Mouse (Mus musculus) myocyte (in vitro differentiated cells): ENCODE measurements around the gene Triobp.
A peak's percentile ranks its signal among the peaks of the same experiment; 100 is the strongest.

Source experiments
- CEBPB ChIP-seq: IDR thresholded peaks from 2 replicates; pipeline ENCODE4 v1.6.1; 2011; ENCODE audit warnings: mild to moderate bottlenecking, moderate library complexity; ENCODE audit not compliant: poor library complexity, insufficient read depth, severe bottlenecking
- MAX ChIP-seq: IDR thresholded peaks from one replicate; pipeline ENCODE4 v1.6.1; 2011; ENCODE audit warnings: low read depth, mild to moderate bottlenecking, control low read depth
- MYOG ChIP-seq, 3 experiments: IDR thresholded peaks; one replicate each; pipeline ENCODE4 v1.6.1; 2011; ENCODE audit warnings: control low read depth in 2 of 3, low read depth in 2 of 3, mild to moderate bottlenecking in 2 of 3; ENCODE audit not compliant: insufficient read length in 2 of 3, control insufficient read depth in 1 of 3, insufficient read depth in 1 of 3
- POLR2A ChIP-seq: IDR thresholded peaks from one replicate; pipeline ENCODE4 v1.6.1; 2011; ENCODE audit warnings: low read depth, mild to moderate bottlenecking, control low read depth, moderate library complexity; ENCODE audit not compliant: insufficient read length
- REST ChIP-seq: IDR thresholded peaks from one replicate; pipeline ENCODE4 v1.6.1; 2011; ENCODE audit warnings: mild to moderate bottlenecking, control low read depth, moderate library complexity; ENCODE audit not compliant: insufficient read depth, insufficient read length
- TCF12 ChIP-seq: IDR thresholded peaks from one replicate; pipeline ENCODE4 v1.6.1; 2011; ENCODE audit warnings: mild to moderate bottlenecking, control low read depth; ENCODE audit not compliant: poor library complexity, insufficient read depth, severe bottlenecking
- TCF3 ChIP-seq: IDR thresholded peaks from one replicate; pipeline ENCODE4 v1.6.1; 2011; ENCODE audit warnings: low read depth, control low read depth; ENCODE audit not compliant: insufficient read length

DNA sequence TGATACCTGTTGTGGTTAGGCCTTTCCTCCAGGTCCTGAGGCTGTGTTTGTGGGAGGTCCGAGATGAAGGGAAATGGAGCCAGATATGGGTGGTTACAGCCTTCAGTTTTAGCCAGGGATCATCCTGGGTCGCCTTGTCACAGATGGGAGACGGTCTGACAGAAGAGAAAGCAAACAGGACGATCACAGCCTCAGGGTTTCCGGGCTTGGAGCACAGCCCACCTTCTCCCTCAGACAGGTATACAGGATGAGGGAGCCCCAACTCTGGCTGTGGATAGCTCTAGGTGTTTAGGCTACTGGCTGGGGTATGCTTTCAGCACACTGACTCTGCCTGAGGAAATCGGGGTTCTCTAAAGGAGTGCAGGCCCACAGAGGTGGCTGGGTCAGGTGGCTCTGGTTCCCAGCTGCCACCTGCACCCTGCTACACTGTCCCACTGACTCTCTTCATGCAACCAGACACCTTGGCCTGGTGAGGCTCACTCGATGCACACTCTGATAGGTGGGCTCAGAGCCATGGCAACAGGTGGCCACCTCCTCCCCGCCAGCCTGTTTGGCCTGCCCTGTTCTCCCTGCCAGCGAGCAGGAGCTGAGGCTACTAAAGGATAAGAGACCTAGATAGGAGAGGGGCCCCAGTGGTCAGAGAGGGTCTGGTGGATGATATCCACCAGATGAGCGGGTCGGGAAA, 39.2 kb downstream of the Triobp start:
- TF ChIP-seq POLR2A (no peak), MYOG (IDR thresholded peaks at IDR 0.05; ENCODE audit: control insufficient read depth in 1 of 3, insufficient read depth in 1 of 3, insufficient read length in 2 of 3, low read depth in 2 of 3) (peak in 2 of 3 experiments; percentile 47 to 57), TCF12 (no peak), CEBPB (no peak), TCF3 (no peak), REST (no peak), MAX (no peak)
